Mouse (Mus musculus) liver, embryonic 16.5 days (tissue): ENCODE measurements around the gene Aoah. TPM values are rescaled to one million over a fixed set of nuclear protein-coding genes. Genes with fewer than 3 reads are reported as not detected.

Experiments
- ATAC-seq: fragments of 200-750 bp; cut with Nextera tagmentation; 2 replicates; pipeline ENCODE4 v1.8.0; 2017; ENCODE audit warnings: low read depth, mild to moderate bottlenecking, moderate number of reproducible peaks, moderate library complexity
- H3K27ac ChIP-seq: fragments of 300-500 bp; sonication (generic); 2 replicates; pipeline ENCODE4 v1.5.1; 2014; ENCODE audit warnings: mild to moderate bottlenecking, low read length
- H3K27me3 ChIP-seq: fragments of 300-500 bp; sonication (generic); 2 replicates; pipeline ENCODE4 v1.6.1; 2014; ENCODE audit warnings: low read depth, low read length, mixed read lengths; ENCODE audit not compliant: control insufficient read depth, insufficient read depth
- H3K36me3 ChIP-seq: fragments of 300-500 bp; sonication (generic); 2 replicates; pipeline ENCODE4 v1.6.1; 2014; ENCODE audit warnings: mild to moderate bottlenecking; ENCODE audit not compliant: control insufficient read depth, insufficient read depth
- H3K4me1 ChIP-seq: fragments of 300-500 bp; sonication (generic); 2 replicates; pipeline ENCODE4 v1.6.1; 2014; ENCODE audit warnings: low read depth, low read length, mixed read lengths; ENCODE audit not compliant: control insufficient read depth
- H3K4me2 ChIP-seq: fragments of 300-500 bp; sonication (generic); 2 replicates; pipeline ENCODE4 v1.6.1; 2014; ENCODE audit warnings: low read depth, low read length, mixed read lengths
- H3K4me3 ChIP-seq: fragments of 300-500 bp; sonication (generic); 2 replicates; pipeline ENCODE4 v1.5.1; 2014; ENCODE audit warnings: low read depth, mild to moderate bottlenecking, low read length
- H3K9ac ChIP-seq: fragments of 300-500 bp; sonication (generic); 2 replicates; pipeline ENCODE4 v1.6.1; 2014; ENCODE audit warnings: low read depth, low read length
- H3K9me3 ChIP-seq: fragments of 300-500 bp; sonication (generic); replicated peaks from 2 replicates; pipeline ENCODE4 v1.6.1; 2016; ENCODE audit warnings: low read length; ENCODE audit not compliant: control insufficient read depth
- WGBS: fragments of 180-500 bp; shearing (Covaris S2); extraction: QIAGEN DNeasy Blood & Tissue Kit; methylation state at CpG from one replicate; pipeline ENCODE4 v1.1.7; 2014; ENCODE audit not compliant: insufficient replicate concordance; 5-methylcytosine and 5-hydroxymethylcytosine counted together
- polyA plus RNA-seq: library from polyadenylated mRNA; unstranded; fragments of >200 nt; fragmentation: Nextera tagmentation; extraction: Ambion mirVana; gene quantifications from 2 replicates; pipeline ENCODE4 v1.2.1, GENCODE M21; 2015

Aoah gene
- polyA plus RNA-seq, 1 experiment from 2014 or later = 2.9 TPM

- no peak for ATAC-seq
- 59% methylated on average over 3 of the region's 3 CpGs for WGBS
- no peak within 1 kb of the TSS for H3K9ac ChIP-seq
- H3K4me1 ChIP-seq = no peaks in the 10 kb centered on the region
- no peak within 1 kb of the TSS for H3K4me2 ChIP-seq
- H3K27ac ChIP-seq = no peak within 1 kb of the TSS
- no peak within 1 kb of the TSS for H3K4me3 ChIP-seq
- H3K36me3 ChIP-seq = no peaks in the 10 kb centered on the region
- H3K27me3 ChIP-seq = no peaks in the 10 kb centered on the region
- no peaks in the 10 kb centered on the region for H3K9me3 ChIP-seq
These were observed 280.9 kb downstream of the Aoah start, which contains the start of gene Olfr1370 for GRCm38 (mm10) chr13:21074847-21075246. Olfr1370 (minus strand) TSS chr13:21074947.

- WGBS = 41% methylated on average over 2 of the region's 2 CpGs
- H3K36me3 ChIP-seq = no peaks in the 10 kb centered on the region
- no peak overlapping the region for H3K9ac ChIP-seq
- H3K4me3 ChIP-seq = no peak overlapping the region
- no peaks in the 10 kb centered on the region for H3K27me3 ChIP-seq
- no peak for ATAC-seq
- H3K9me3 ChIP-seq = no peaks in the 10 kb centered on the region
- H3K4me1 ChIP-seq = no peaks in the 10 kb centered on the region
- no peak overlapping the region for H3K4me2 ChIP-seq
- H3K27ac ChIP-seq = no peak overlapping the region
These were observed 288.8 kb downstream of the Aoah start for GRCm38 (mm10) chr13:21082686-21083085.
